Mouse (Mus musculus) embryonic facial prominence, embryonic 14.5 days (tissue): Measurements from ENCODE around the gene Cacna1c. TPM values are rescaled to one million over a fixed set of nuclear protein-coding genes. Genes with fewer than 3 reads are reported as not detected.

Source experiments
- ATAC-seq: fragments of 200-750 bp; cut with Nextera tagmentation; 2 replicates; pipeline ENCODE4 v1.8.0; 2017; ENCODE audit warnings: low read depth, moderate number of reproducible peaks, moderate TSS enrichment
- DNase-seq: peaks from one replicate; pipeline ENCODE4 v3.0.0-alpha.2; 2015; ENCODE audit warnings: low spot score
- H3K27ac ChIP-seq: fragments of 300-500 bp; sonication (generic); replicated peaks from 2 replicates; pipeline ENCODE4 v1.5.1; 2014; ENCODE audit warnings: low read depth, mild to moderate bottlenecking, low read length, moderate library complexity
- H3K27me3 ChIP-seq: fragments of 300-500 bp; sonication (generic); replicated peaks from 2 replicates; pipeline ENCODE4 v1.6.1; 2014; ENCODE audit warnings: low read length; ENCODE audit not compliant: control insufficient read depth, insufficient read depth
- H3K36me3 ChIP-seq: fragments of 300-500 bp; sonication (generic); 2 replicates; pipeline ENCODE4 v1.6.1; 2014; ENCODE audit warnings: low read length, mixed read lengths; ENCODE audit not compliant: control insufficient read depth, insufficient read depth
- H3K4me1 ChIP-seq: fragments of 300-500 bp; sonication (generic); 2 replicates; pipeline ENCODE4 v1.6.1; 2014; ENCODE audit warnings: antibody characterized with exemption, low read length; ENCODE audit not compliant: control insufficient read depth, insufficient read depth
- H3K4me2 ChIP-seq: fragments of 300-500 bp; sonication (generic); 2 replicates; pipeline ENCODE4 v1.6.1; 2014; ENCODE audit warnings: low read depth, mild to moderate bottlenecking, low read length, moderate library complexity, mixed read lengths
- H3K4me3 ChIP-seq: fragments of 300-500 bp; sonication (generic); 2 replicates; pipeline ENCODE4 v1.5.1; 2014; ENCODE audit warnings: low read depth, mild to moderate bottlenecking, low read length
- H3K9ac ChIP-seq: fragments of 300-500 bp; sonication (generic); 2 replicates; pipeline ENCODE4 v1.6.1; 2014; ENCODE audit warnings: low read depth, mild to moderate bottlenecking, low read length, moderate library complexity, mixed read lengths
- H3K9me3 ChIP-seq: fragments of 300-500 bp; sonication (generic); 2 replicates; pipeline ENCODE4 v1.6.1; 2016; ENCODE audit warnings: low read length; ENCODE audit not compliant: control insufficient read depth
- WGBS: fragments of 180-500 bp; shearing (Covaris S2); extraction: QIAGEN DNeasy Blood & Tissue Kit; methylation state at CpG from one replicate; pipeline ENCODE4 v1.1.7; 2014; 5-methylcytosine and 5-hydroxymethylcytosine counted together
- polyA plus RNA-seq: library from polyadenylated mRNA; unstranded; fragments of >200 nt; fragmentation: Nextera tagmentation; extraction: Ambion mirVana; gene quantifications from 2 replicates; pipeline ENCODE4 v1.2.1, GENCODE M21; 2014

Cacna1c gene
- polyA plus RNA-seq, 1 experiment from 2014 or later: 4.8 TPM

- Histone ChIP-seq H3K27ac (no peak overlapping the region), H3K9ac (no peak overlapping the region), H3K36me3 (no peaks in the 10 kb centered on the region), H3K4me2 (no peak overlapping the region), H3K4me1 (no peaks in the 10 kb centered on the region), H3K4me3 (no peak overlapping the region), H3K27me3 (no peaks in the 10 kb centered on the region), H3K9me3 (no peaks in the 10 kb centered on the region)
- ATAC-seq (no peak), DNase-seq (no peak)
- whole genome bisulfite sequencing: 74% methylated on average over 11 of the region's 11 CpGs
Measured at GRCm38 (mm10) chr6:119228861-119229603, 32.8 kb upstream of the Cacna1c start.

DNA sequence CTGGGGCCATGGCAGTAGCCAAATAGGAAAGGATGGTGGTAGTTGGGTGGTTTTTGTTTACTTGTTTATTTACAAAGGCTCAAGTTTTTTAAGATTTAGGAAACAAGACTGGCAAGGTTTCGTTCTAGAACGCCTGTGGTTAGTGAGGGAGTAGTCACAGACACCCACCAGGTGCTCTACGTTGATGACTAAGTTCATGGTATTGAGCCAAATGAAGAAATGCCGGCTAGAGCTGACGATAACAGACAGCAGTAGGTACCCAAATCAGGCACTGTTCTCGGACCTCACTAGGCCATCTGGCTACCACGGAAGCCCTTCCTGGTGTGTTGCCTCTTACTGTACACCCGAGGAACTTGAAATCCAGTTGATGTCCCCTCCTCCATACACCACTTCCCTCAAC, 30.8 kb upstream of the Cacna1c start:
- no peak for ATAC-seq
- no peak overlapping the region for H3K27ac ChIP-seq
- 88% methylated on average over 8 of the region's 8 CpGs for whole genome bisulfite sequencing

DNA sequence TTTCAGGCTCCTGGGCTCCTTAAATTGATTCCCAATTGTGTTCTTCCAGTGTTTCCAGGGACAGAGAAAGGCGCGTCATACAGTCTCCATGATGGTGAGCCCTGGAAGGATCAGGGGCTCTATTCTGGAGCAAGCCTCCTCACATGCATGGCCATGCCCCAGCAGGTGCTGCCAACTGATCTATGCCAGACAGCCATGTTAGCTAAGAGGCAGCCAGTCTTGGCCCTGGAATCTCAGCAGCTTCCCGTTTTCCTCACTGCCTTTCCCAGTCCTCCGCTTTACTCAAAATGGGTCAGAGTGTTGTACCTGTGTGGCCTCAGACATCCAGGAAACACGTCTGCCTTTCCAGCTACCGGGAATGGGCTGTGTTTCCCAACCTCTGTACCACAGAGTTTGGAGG, 29.5 kb upstream of the Cacna1c start:
- no peak for DNase-seq
- no peaks in the 10 kb centered on the region for H3K4me1 ChIP-seq
- no peaks in the 10 kb centered on the region for H3K27me3 ChIP-seq
- 0 out of 2 replicates have a peak, but pooled peaks cover 8% of the 10 kb centered on the region for H3K36me3 ChIP-seq
- no peaks in the 10 kb centered on the region for H3K9me3 ChIP-seq
- H3K4me2 ChIP-seq: no peak overlapping the region
- no peak overlapping the region for H3K27ac ChIP-seq
- H3K9ac ChIP-seq: no peak overlapping the region
- 87% methylated on average over 6 of the region's 6 CpGs for WGBS
- no peak overlapping the region for H3K4me3 ChIP-seq
- no peak for ATAC-seq

More for the DNA sequence above, 30.8 kb upstream of the Cacna1c start:
- no peak overlapping the region for H3K4me3 ChIP-seq
- H3K27me3 ChIP-seq: no peaks in the 10 kb centered on the region
- no peaks in the 10 kb centered on the region for H3K9me3 ChIP-seq
- H3K4me1 ChIP-seq: no peaks in the 10 kb centered on the region
- DNase-seq: no peak
- no peak overlapping the region for H3K4me2 ChIP-seq
- H3K9ac ChIP-seq: no peak overlapping the region
- 0 out of 2 replicates have a peak, but pooled peaks cover 2% of the 10 kb centered on the region for H3K36me3 ChIP-seq

DNA sequence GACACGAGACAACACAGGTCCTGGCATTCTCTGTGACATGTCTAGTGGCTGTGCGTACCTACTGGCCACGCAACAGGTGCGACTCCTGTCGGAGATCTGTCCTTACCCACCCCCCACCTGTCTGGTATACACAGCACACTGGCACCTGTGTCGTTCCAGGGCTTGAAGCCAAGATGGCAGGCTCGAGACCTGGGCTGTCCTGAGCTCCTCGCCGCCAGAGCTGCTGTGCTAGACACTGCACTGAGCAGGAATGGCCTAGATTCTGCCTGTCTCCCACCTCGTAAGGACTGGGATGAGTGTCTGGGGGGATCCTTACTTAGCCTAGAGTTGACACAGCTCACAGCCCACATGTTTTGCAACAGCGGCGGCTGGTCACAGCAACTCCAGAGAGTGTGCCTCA, 29.0 kb upstream of the Cacna1c start:
- Histone ChIP-seq H3K4me2 (no peak overlapping the region), H3K4me3 (no peak overlapping the region), H3K36me3 (0 out of 2 replicates have a peak, but pooled peaks cover 8% of the 10 kb centered on the region), H3K4me1 (no peaks in the 10 kb centered on the region), H3K9ac (no peak overlapping the region), H3K27me3 (no peaks in the 10 kb centered on the region), H3K9me3 (no peaks in the 10 kb centered on the region), H3K27ac (no peak overlapping the region)
- DNase-seq: no peak
- 79% methylated on average over 12 of the region's 12 CpGs for WGBS
- no peak for ATAC-seq

- WGBS: 65% methylated on average over 13 of the region's 13 CpGs
- no peaks in the 10 kb centered on the region for H3K9me3 ChIP-seq
- no peak overlapping the region for H3K9ac ChIP-seq
- H3K4me2 ChIP-seq: no peak overlapping the region
- no peak overlapping the region for H3K4me3 ChIP-seq
- no peaks in the 10 kb centered on the region for H3K4me1 ChIP-seq
- DNase-seq (no peak), ATAC-seq (no peak)
- no peaks in the 10 kb centered on the region for H3K27me3 ChIP-seq
- H3K36me3 ChIP-seq: 0 out of 2 replicates have a peak, but pooled peaks cover 8% of the 10 kb centered on the region
- H3K27ac ChIP-seq: no peak overlapping the region
Measured at GRCm38 (mm10) chr6:119224451-119225195, 28.4 kb upstream of the Cacna1c start.

- Histone ChIP-seq H3K9ac (no peak overlapping the region), H3K36me3 (peaks cover 25% of the 10 kb centered on the region), H3K4me2 (no peak overlapping the region), H3K27me3 (no peaks in the 10 kb centered on the region), H3K4me3 (no peak overlapping the region), H3K27ac (no peak overlapping the region), H3K9me3 (no peaks in the 10 kb centered on the region), H3K4me1 (no peaks in the 10 kb centered on the region)
- DNase-seq (peak; percentile 76), ATAC-seq (peak; percentile 69; the same call in 1 of the 2 replicates)
- 50% methylated on average over 10 of the region's 10 CpGs for WGBS
Measured at GRCm38 (mm10) chr6:119220297-119220696, 24.1 kb upstream of the Cacna1c start.

DNA sequence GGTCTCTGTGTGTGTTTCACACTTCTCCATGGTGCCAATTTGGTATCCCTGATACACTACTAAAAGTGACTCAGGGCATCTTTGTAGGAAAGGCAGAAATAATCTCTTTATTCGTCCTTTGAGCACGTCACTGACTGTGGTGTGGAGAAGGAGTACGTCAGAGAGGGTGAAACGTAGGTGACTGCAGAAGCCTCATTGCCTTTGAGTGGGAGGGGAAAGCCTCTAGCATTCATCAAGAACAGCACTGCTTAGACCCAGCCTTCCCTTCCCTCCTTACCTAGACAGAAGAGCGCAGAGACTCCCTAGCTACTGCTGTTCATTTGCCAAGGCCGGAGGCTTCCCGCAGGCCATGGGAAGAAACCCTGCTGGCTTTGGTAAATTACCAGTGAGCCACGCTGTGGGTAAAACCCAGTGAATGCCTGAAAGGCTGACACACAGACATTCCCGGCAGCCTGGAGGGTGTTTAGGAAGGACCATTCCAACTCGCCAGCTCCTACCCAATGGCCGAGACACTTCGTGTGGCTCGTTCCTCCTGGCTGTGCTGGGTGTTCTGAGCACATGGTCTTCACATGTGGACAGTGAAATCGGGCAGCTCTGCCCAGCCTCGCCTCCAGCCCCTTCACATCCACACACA, 23.1 kb upstream of the Cacna1c start:
- no peaks in the 10 kb centered on the region for H3K4me1 ChIP-seq
- H3K27me3 ChIP-seq: no peaks in the 10 kb centered on the region
- no peak overlapping the region for H3K9ac ChIP-seq
- H3K27ac ChIP-seq: no peak overlapping the region
- H3K36me3 ChIP-seq: peaks cover 32% of the 10 kb centered on the region
- H3K4me3 ChIP-seq: no peak overlapping the region
- H3K4me2 ChIP-seq: no peak overlapping the region
- DNase-seq (no peak), ATAC-seq (no peak)
- whole genome bisulfite sequencing: 72% methylated on average over 15 of the region's 15 CpGs
- H3K9me3 ChIP-seq: no peaks in the 10 kb centered on the region

- WGBS: 86% methylated on average over 5 of the region's 5 CpGs
- peaks cover 34% of the 10 kb centered on the region for H3K36me3 ChIP-seq
Measured at GRCm38 (mm10) chr6:119218591-119218990, 22.4 kb upstream of the Cacna1c start.

More at GRCm38 (mm10) chr6:119218591-119218990, 22.4 kb upstream of the Cacna1c start:
- ATAC-seq: no peak
- H3K9ac ChIP-seq: no peak overlapping the region
- H3K27ac ChIP-seq: no peak overlapping the region
- DNase-seq: no peak
- no peak overlapping the region for H3K4me2 ChIP-seq
- H3K4me3 ChIP-seq: no peak overlapping the region
- H3K4me1 ChIP-seq: no peaks in the 10 kb centered on the region
- H3K27me3 ChIP-seq: no peaks in the 10 kb centered on the region
- no peaks in the 10 kb centered on the region for H3K9me3 ChIP-seq
